Mouse (Mus musculus): ENCODE measurements around the gene Fmnl2.

- TF ChIP-seq POLR2A (IDR thresholded peaks at IDR 0.05; ENCODE audit: low read depth, low read length) (no peak), MYC (IDR thresholded peaks at IDR 0.05; ENCODE audit: low read depth, low read length) (no peak), CTCF (conservative IDR thresholded peaks at IDR 0.05 in 1 of 2, IDR thresholded peaks at IDR 0.05 in 1 of 2; ENCODE audit: low read depth in 2 of 2, low read length in 2 of 2) (no peak), ELF1 (IDR thresholded peaks at IDR 0.05; ENCODE audit: low read depth, low read length) (no peak), E2F4 (IDR thresholded peaks at IDR 0.05; ENCODE audit: insufficient replicate concordance, low read depth, low read length) (no peak), GABPA (IDR thresholded peaks at IDR 0.05; ENCODE audit: insufficient replicate concordance, low read depth, low read length) (no peak), USF2 (conservative IDR thresholded peaks at IDR 0.05; ENCODE audit: low read depth, low read length) (no peak), NRF1 (IDR thresholded peaks at IDR 0.05; ENCODE audit: low read depth, low read length) (no peak)
Measured at GRCm38 (mm10) chr2:52966227-52966626, 108.6 kb downstream of the Fmnl2 start.

Data from CH12.LX (cell line).